Mouse (Mus musculus) CH12.LX (cell line): ENCODE results near the gene Ace3. TPM values are rescaled to one million over a fixed set of nuclear protein-coding genes. Genes with fewer than 3 reads are reported as not detected.

Experiments used
- DNase-seq: peaks from one replicate; pipeline ENCODE4 v3.0.0-alpha.2; 2013; ENCODE audit errors: extremely low read depth
- H3K27ac ChIP-seq: 2 replicates; pipeline ENCODE4 v1.5.1; 2012; ENCODE audit warnings: low read depth, mild to moderate bottlenecking, control low read depth, moderate library complexity; ENCODE audit not compliant: insufficient read depth
- H3K27me3 ChIP-seq: replicated peaks from 2 replicates; pipeline ENCODE3; 2012; ENCODE audit warnings: inconsistent platforms
- H3K36me3 ChIP-seq, 2 experiments: replicated peaks in 1 of 2; 2 replicates each; pipeline versions ENCODE3 to v1.6.1; 2012; ENCODE audit warnings: inconsistent platforms in 1 of 2, low read length in 1 of 2, mild to moderate bottlenecking in 1 of 2, mixed read lengths in 1 of 2, moderate library complexity in 1 of 2; ENCODE audit not compliant: control insufficient read depth in 1 of 2, insufficient read depth in 1 of 2
- H3K4me1 ChIP-seq, 2 experiments: 2 replicates each; pipeline ENCODE4 v1.6.1; 2012; ENCODE audit warnings: inconsistent platforms in 1 of 2, moderate library complexity in 1 of 2; ENCODE audit not compliant: insufficient read depth in 2 of 2, control insufficient read depth in 1 of 2
- H3K4me2 ChIP-seq: 2 replicates; pipeline ENCODE4 v1.6.1; 2012; ENCODE audit warnings: low read depth, mild to moderate bottlenecking, control low read depth; ENCODE audit not compliant: poor library complexity, insufficient read depth, severe bottlenecking
- H3K4me3 ChIP-seq, 3 experiments: fragments of 150-350 bp in 1 of 3; sonication (generic) in 1 of 3; replicated peaks in 1 of 3; 2 replicates each; pipeline versions ENCODE3 to v1.5.1; 2011 to 2012; ENCODE audit warnings: low read depth in 2 of 3, low read length in 2 of 3, mild to moderate bottlenecking in 2 of 3, moderate library complexity in 2 of 3, control low read depth in 1 of 3, improper control_type of control experiment in 1 of 3, inconsistent platforms in 1 of 3, mixed read lengths in 1 of 3; ENCODE audit not compliant: poor library complexity in 1 of 3
- H3K79me2 ChIP-seq: replicated peaks from 2 replicates; pipeline ENCODE4 v1.6.1; 2012; ENCODE audit warnings: mild to moderate bottlenecking, moderate library complexity; ENCODE audit not compliant: control insufficient read depth, poor library complexity, insufficient read depth, severe bottlenecking; ENCODE audit errors: extremely low read depth
- H3K9ac ChIP-seq: 2 replicates; pipeline ENCODE4 v1.6.1; 2012; ENCODE audit warnings: low read depth, mild to moderate bottlenecking, control low read depth, moderate library complexity; ENCODE audit not compliant: insufficient read depth
- H3K9me3 ChIP-seq: replicated peaks from 2 replicates; pipeline ENCODE3; 2012; ENCODE audit warnings: low read length, inconsistent platforms, mixed read lengths
- BHLHE40 ChIP-seq: IDR thresholded peaks from 2 replicates; pipeline ENCODE4 v1.6.1; 2011; ENCODE audit warnings: mild to moderate bottlenecking, low read depth, low read length, improper control_type of control experiment
- CHD1 ChIP-seq: IDR thresholded peaks from 2 replicates; pipeline ENCODE4 v1.6.1; 2012; ENCODE audit warnings: low read depth, low read length, improper control_type of control experiment, inconsistent platforms
- CTCF ChIP-seq, 2 experiments: IDR thresholded peaks in 1 of 2; conservative IDR thresholded peaks in 1 of 2; 2 replicates each; pipeline ENCODE4 v1.5.1; 2011 to 2012; ENCODE audit warnings: low read depth in 2 of 2, low read length in 2 of 2, improper control_type of control experiment in 1 of 2, inconsistent platforms in 1 of 2, mild to moderate bottlenecking in 1 of 2, moderate library complexity in 1 of 2
- EP300 ChIP-seq: IDR thresholded peaks from 2 replicates; pipeline ENCODE4 v1.6.1; 2011; ENCODE audit warnings: low read length, improper control_type of control experiment
- GABPA ChIP-seq: IDR thresholded peaks from 2 replicates; pipeline ENCODE4 v1.6.1; 2012; ENCODE audit warnings: low read depth, low read length, improper control_type of control experiment, inconsistent platforms; ENCODE audit not compliant: insufficient replicate concordance
- JUN ChIP-seq: IDR thresholded peaks from 2 replicates; pipeline ENCODE4 v1.6.1; 2011; ENCODE audit warnings: low read depth, mild to moderate bottlenecking, low read length, improper control_type of control experiment, moderate library complexity; ENCODE audit not compliant: insufficient read depth
- MAZ ChIP-seq: IDR thresholded peaks from 2 replicates; pipeline ENCODE4 v1.6.1; 2012; ENCODE audit warnings: low read depth, mild to moderate bottlenecking, inconsistent platforms, low read length, improper control_type of control experiment, moderate library complexity
- MEF2A ChIP-seq: IDR thresholded peaks from 2 replicates; pipeline ENCODE4 v1.6.1; 2014; ENCODE audit warnings: low read depth, mild to moderate bottlenecking, inconsistent platforms, low read length, improper control_type of control experiment, borderline replicate concordance
- MYC ChIP-seq: IDR thresholded peaks from 2 replicates; pipeline ENCODE4 v1.6.1; 2011; ENCODE audit warnings: low read depth, mild to moderate bottlenecking, improper control_type of control experiment, low read length
- PAX5 ChIP-seq: IDR thresholded peaks from 2 replicates; pipeline ENCODE4 v1.6.1; 2012; ENCODE audit warnings: low read length, inconsistent platforms, mixed read lengths
- POLR2A ChIP-seq: IDR thresholded peaks from 2 replicates; pipeline ENCODE4 v1.6.1; 2011; ENCODE audit warnings: low read depth, mild to moderate bottlenecking, improper control_type of control experiment, low read length
- POLR2AphosphoS2 ChIP-seq: IDR thresholded peaks from 2 replicates; pipeline ENCODE4 v1.6.1; 2011; ENCODE audit warnings: low read depth, low read length, improper control_type of control experiment
- RAD21 ChIP-seq: IDR thresholded peaks from 2 replicates; pipeline ENCODE4 v1.6.1; 2011; ENCODE audit warnings: low read depth, mild to moderate bottlenecking, low read length, improper control_type of control experiment, moderate library complexity
- RCOR1 ChIP-seq: conservative IDR thresholded peaks from 2 replicates; pipeline ENCODE4 v1.6.1; 2012; ENCODE audit warnings: low read depth, mild to moderate bottlenecking, inconsistent platforms, low read length, improper control_type of control experiment
- SIN3A ChIP-seq: IDR thresholded peaks from 2 replicates; pipeline ENCODE4 v1.6.1; 2012; ENCODE audit warnings: low read length, improper control_type of control experiment, inconsistent platforms
- SMC3 ChIP-seq: IDR thresholded peaks from 2 replicates; pipeline ENCODE4 v1.6.1; 2011; ENCODE audit warnings: low read depth, low read length, improper control_type of control experiment
- UBTF ChIP-seq: IDR thresholded peaks from 2 replicates; pipeline ENCODE4 v1.6.1; 2012; ENCODE audit warnings: low read depth, mild to moderate bottlenecking, inconsistent platforms, low read length, improper control_type of control experiment, moderate library complexity
- USF1 ChIP-seq: IDR thresholded peaks from 2 replicates; pipeline ENCODE4 v1.6.1; 2014; ENCODE audit warnings: low read depth, mild to moderate bottlenecking, inconsistent platforms, low read length, improper control_type of control experiment
- dilution Hi-C: fragments of 300-500 bp; cut with MboI; formaldehyde crosslinking; loops from 2 replicates; pipeline ENCODE4 v1.14.3; 2020; ENCODE audit warnings: low sequenced_read_pairs; ENCODE audit not compliant: extremely low pct_unique_long_range_greater_than_20kb, extremely low pct_ligation_motif_present
- in situ Hi-C: fragments of 300-500 bp; cut with MboI; formaldehyde crosslinking; loops from 3 replicates; pipeline ENCODE4 v1.14.3; 2019; ENCODE audit warnings: low sequenced_read_pairs, low pct_ligation_motif_present, low pct_unique_long_range_greater_than_20kb, mixed read lengths
- polyA plus RNA-seq: library from polyadenylated mRNA; unstranded; fragments of >175 nt; gene quantifications from 2 replicates; pipeline ENCODE4 v1.2.1, GENCODE M21; 2012; ENCODE audit warnings: low read depth; ENCODE audit not compliant: insufficient read length
- total RNA-seq, 2 experiments: library from RNA; depleted of rRNA; stranded (reverse); fragments of 300-350 nt in 1 of 2; fragments of >200 nt in 1 of 2; gene quantifications; 2 replicates each; pipeline ENCODE4 v1.2.3; 2012 to 2014

Ace3 gene
- total and polyA plus RNA-seq, 3 experiments, result not detected

- dilution Hi-C loops (no loop called here), in situ Hi-C loops (no loop called here)
- Histone ChIP-seq H3K27me3 (peaks cover 76% of the 10 kb centered on the region), H3K9me3 (no peaks in the 10 kb centered on the region), H3K79me2 (no peaks in the 10 kb centered on the region), H3K4me3 (no peak overlapping the region), H3K4me2 (no peak overlapping the region), H3K4me1 (peaks cover 0 to 5% of the 10 kb centered on the region in 2 experiments; a peak in 1 of 4 replicates), H3K27ac (no peak overlapping the region), H3K9ac (no peak overlapping the region), H3K36me3 (no peaks in the 10 kb centered on the region)
- no peak for TF ChIP-seq SMC3
- TF ChIP-seq UBTF, result no peak
- TF ChIP-seq EP300, result no peak
- no peak for DNase-seq
These were observed 44.0 kb upstream of the Ace3 start for GRCm38 (mm10) chr11:105950519-105950918.

- Histone ChIP-seq H3K36me3 (no peaks in the 10 kb centered on the region), H3K79me2 (no peaks in the 10 kb centered on the region), H3K4me3 (no peak overlapping the region), H3K4me1 (peaks cover 0 to 5% of the 10 kb centered on the region in 2 experiments; a peak in 1 of 4 replicates), H3K4me2 (no peak overlapping the region), H3K27me3 (peaks cover 65% of the 10 kb centered on the region), H3K9me3 (no peaks in the 10 kb centered on the region), H3K27ac (no peak overlapping the region), H3K9ac (no peak overlapping the region)
- in situ Hi-C loops (no loop called here), dilution Hi-C loops (no loop called here)
- TF ChIP-seq SIN3A, result no peak
- no peak for TF ChIP-seq RAD21
- no peak for DNase-seq
These were observed 42.9 kb upstream of the Ace3 start for GRCm38 (mm10) chr11:105951601-105952044.

- in situ Hi-C loops (no loop called here), dilution Hi-C loops (no loop called here)
- H3K4me2 ChIP-seq, result no peak overlapping the region
- no peaks in the 10 kb centered on the region for H3K79me2 ChIP-seq
- H3K4me1 ChIP-seq, result peaks cover 0 to 5% of the 10 kb centered on the region in 2 experiments; a peak in 1 of 4 replicates
- H3K36me3 ChIP-seq, result no peaks in the 10 kb centered on the region
- no peaks in the 10 kb centered on the region for H3K9me3 ChIP-seq
- H3K27ac ChIP-seq, result no peak overlapping the region
- TF ChIP-seq UBTF (no peak), CTCF (conservative IDR thresholded peaks at IDR 0.05 in 1 of 2, IDR thresholded peaks at IDR 0.05 in 1 of 2; ENCODE audit: low read depth in 2 of 2, low read length in 2 of 2) (no peak), MEF2A (no peak), CHD1 (no peak), PAX5 (no peak), RCOR1 (no peak), SMC3 (no peak), POLR2AphosphoS2 (no peak), POLR2A (no peak), MYC (no peak), RAD21 (no peak), JUN (no peak), BHLHE40 (no peak), MAZ (no peak), GABPA (no peak), USF1 (no peak)
- peaks cover 61% of the 10 kb centered on the region for H3K27me3 ChIP-seq
- H3K4me3 ChIP-seq, result no peak overlapping the region
- no peak overlapping the region for H3K9ac ChIP-seq
- DNase-seq, result no peak
These were observed 42.4 kb upstream of the Ace3 start for GRCm38 (mm10) chr11:105952111-105952510.
